Mouse (Mus musculus) midbrain, embryonic 12.5 days (tissue): Measurements from ENCODE around the gene Dnm3. TPM values are rescaled to one million over a fixed set of nuclear protein-coding genes. Genes with fewer than 3 reads are reported as not detected.
A peak's percentile ranks its signal among the peaks of the same experiment; 100 is the strongest.

Experiments
- ATAC-seq: fragments of 200-750 bp; cut with Nextera tagmentation; 2 replicates; pipeline ENCODE4 v1.8.0; 2017; ENCODE audit warnings: low read depth, moderate TSS enrichment, moderate library complexity; ENCODE audit not compliant: low FRiP score
- H3K27ac ChIP-seq: fragments of 300-500 bp; sonication (generic); replicated peaks from 2 replicates; pipeline ENCODE4 v1.5.1; 2016; ENCODE audit warnings: mild to moderate bottlenecking
- H3K27me3 ChIP-seq: fragments of 300-500 bp; sonication (generic); 2 replicates; pipeline ENCODE4 v1.6.1; 2016; ENCODE audit warnings: mild to moderate bottlenecking
- H3K36me3 ChIP-seq: fragments of 300-500 bp; sonication (generic); 2 replicates; pipeline ENCODE4 v1.6.1; 2016
- H3K4me1 ChIP-seq: fragments of 300-500 bp; sonication (generic); 2 replicates; pipeline ENCODE4 v1.6.1; 2016
- H3K4me2 ChIP-seq: fragments of 300-500 bp; sonication (generic); replicated peaks from 2 replicates; pipeline ENCODE4 v1.6.1; 2016; ENCODE audit warnings: mild to moderate bottlenecking, moderate library complexity
- H3K4me3 ChIP-seq: fragments of 300-500 bp; sonication (generic); 2 replicates; pipeline ENCODE4 v1.5.1; 2016; ENCODE audit warnings: mild to moderate bottlenecking
- H3K9ac ChIP-seq: fragments of 300-500 bp; sonication (generic); replicated peaks from 2 replicates; pipeline ENCODE4 v1.6.1; 2016; ENCODE audit warnings: mild to moderate bottlenecking, moderate library complexity
- H3K9me3 ChIP-seq: fragments of 300-500 bp; sonication (generic); 2 replicates; pipeline ENCODE4 v1.6.1; 2016; ENCODE audit warnings: mild to moderate bottlenecking
- WGBS: fragments of 180-500 bp; shearing (Covaris S2); methylation state at CpG from one replicate; pipeline ENCODE4 v1.1.7; 2016; 5-methylcytosine and 5-hydroxymethylcytosine counted together
- polyA plus RNA-seq: library from polyadenylated mRNA; unstranded; fragments of >200 nt; fragmentation: Nextera tagmentation; extraction: Ambion mirVana; gene quantifications from 2 replicates; pipeline ENCODE4 v1.2.1, GENCODE M21; 2016

The Dnm3 gene
- polyA plus RNA-seq, 1 experiment from 2014 or later = 14.2 TPM

GRCm38 (mm10) chr1:162038431-162038830 is 439.4 kb downstream of the Dnm3 start:
- Histone ChIP-seq H3K4me2 (no peak overlapping the region), H3K9ac (no peak overlapping the region), H3K27me3 (no peaks in the 10 kb centered on the region), H3K4me1 (peaks cover 3% of the 10 kb centered on the region; the same call in 1 of the 2 replicates), H3K4me3 (no peak overlapping the region), H3K27ac (no peak overlapping the region), H3K36me3 (no peaks in the 10 kb centered on the region), H3K9me3 (no peaks in the 10 kb centered on the region)
- 76% methylated on average over 5 of the region's 5 CpGs for WGBS
- no peak for ATAC-seq

- ATAC-seq = peak; percentile 34; the same call in 1 of the 2 replicates
- Histone ChIP-seq H3K36me3 (no peaks in the 10 kb centered on the region), H3K4me2 (no peak overlapping the region), H3K9ac (no peak overlapping the region), H3K4me3 (no peak overlapping the region), H3K9me3 (no peaks in the 10 kb centered on the region), H3K4me1 (peaks cover 3% of the 10 kb centered on the region; the same call in 1 of the 2 replicates), H3K27me3 (no peaks in the 10 kb centered on the region), H3K27ac (no peak overlapping the region)
- 66% methylated on average over 10 of the region's 10 CpGs for WGBS
These were observed 439.8 kb downstream of the Dnm3 start for GRCm38 (mm10) chr1:162037968-162038421.

GRCm38 (mm10) chr1:162037185-162037765 is 440.6 kb downstream of the Dnm3 start:
- 82% methylated on average over 6 of the region's 6 CpGs for WGBS
- Histone ChIP-seq H3K4me1 (peaks cover 3% of the 10 kb centered on the region; the same call in 1 of the 2 replicates), H3K9ac (no peak overlapping the region), H3K4me3 (no peak overlapping the region), H3K36me3 (no peaks in the 10 kb centered on the region), H3K27ac (0 out of 2 replicates have a peak overlapping the region, but pooled peaks have one; percentile 4), H3K9me3 (0 out of 2 replicates have a peak, but pooled peaks cover 4% of the 10 kb centered on the region), H3K27me3 (no peaks in the 10 kb centered on the region), H3K4me2 (no peak overlapping the region)
- no peak for ATAC-seq

DNA sequence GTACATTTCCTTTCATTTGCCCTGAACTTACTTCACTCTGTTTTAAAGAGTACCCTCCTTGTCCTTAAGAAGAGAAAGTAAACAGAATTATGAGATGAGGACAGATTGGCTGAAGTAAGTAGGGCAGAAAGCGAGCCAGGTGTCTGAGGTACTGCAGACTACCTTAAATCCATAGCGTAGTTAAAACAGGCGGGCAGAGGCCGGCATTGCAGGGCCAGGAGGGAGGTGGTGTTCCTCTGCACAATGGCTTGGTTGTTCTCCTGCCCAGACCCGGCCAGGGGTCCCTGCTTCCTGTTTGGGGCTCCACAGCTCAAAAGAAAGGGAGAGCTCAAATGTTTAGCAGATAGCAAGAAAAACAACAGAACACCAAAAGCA is 441.4 kb downstream of the Dnm3 start:
- Histone ChIP-seq H3K9ac (no peak overlapping the region), H3K27ac (no peak overlapping the region), H3K27me3 (no peaks in the 10 kb centered on the region), H3K4me2 (no peak overlapping the region), H3K36me3 (no peaks in the 10 kb centered on the region), H3K4me1 (peaks cover 3% of the 10 kb centered on the region; the same call in 1 of the 2 replicates), H3K4me3 (no peak overlapping the region), H3K9me3 (0 out of 2 replicates have a peak, but pooled peaks cover 4% of the 10 kb centered on the region)
- 52% methylated on average over 5 of the region's 5 CpGs for WGBS
- ATAC-seq = no peak

- Histone ChIP-seq H3K4me1 (peaks cover 3% of the 10 kb centered on the region; the same call in 1 of the 2 replicates), H3K36me3 (no peaks in the 10 kb centered on the region), H3K4me2 (no peak overlapping the region), H3K27ac (no peak overlapping the region), H3K4me3 (no peak overlapping the region), H3K27me3 (no peaks in the 10 kb centered on the region), H3K9me3 (0 out of 2 replicates have a peak, but pooled peaks cover 4% of the 10 kb centered on the region), H3K9ac (no peak overlapping the region)
- ATAC-seq = no peak
- WGBS = 91% methylated on average over 6 of the region's 6 CpGs
These were observed 441.9 kb downstream of the Dnm3 start for GRCm38 (mm10) chr1:162035800-162036460.

DNA sequence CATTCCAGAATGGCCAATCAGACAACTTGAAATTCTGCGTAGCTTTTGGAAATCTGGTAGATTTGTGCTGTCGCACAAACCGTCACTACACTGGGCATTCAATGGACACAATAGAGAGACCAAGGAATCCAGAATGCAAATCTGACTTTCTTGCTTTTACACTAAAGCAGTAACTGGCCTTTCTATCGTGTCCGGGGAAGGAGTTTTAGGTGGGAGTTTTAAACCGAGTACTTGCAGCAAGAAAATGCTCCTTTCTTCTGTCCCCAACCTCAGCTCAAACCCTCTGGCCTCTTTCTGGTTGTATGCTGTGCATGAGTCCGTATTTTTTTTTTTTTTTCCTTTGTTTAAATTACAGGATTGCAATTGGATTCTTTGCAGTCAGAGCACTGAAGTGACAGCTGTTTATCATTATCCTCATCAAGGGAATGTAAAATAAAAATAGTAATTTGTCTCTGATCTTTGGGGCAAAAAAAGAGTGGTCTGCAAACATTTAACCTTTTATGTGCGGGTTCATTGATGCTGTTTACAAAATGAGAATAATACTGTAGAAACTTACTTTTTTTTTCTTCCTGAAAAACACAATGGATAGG is 454.1 kb downstream of the Dnm3 start:
- no peaks in the 10 kb centered on the region for H3K9me3 ChIP-seq
- ATAC-seq = no peak
- H3K9ac ChIP-seq = no peak overlapping the region
- H3K4me3 ChIP-seq = no peak overlapping the region
- no peaks in the 10 kb centered on the region for H3K36me3 ChIP-seq
- 58% methylated on average over 8 of the region's 8 CpGs for WGBS
- H3K27me3 ChIP-seq = no peaks in the 10 kb centered on the region
- H3K4me2 ChIP-seq = no peak overlapping the region
- no peak overlapping the region; the same call in 1 of the 2 replicates for H3K27ac ChIP-seq
- peaks cover 17% of the 10 kb centered on the region for H3K4me1 ChIP-seq

DNA sequence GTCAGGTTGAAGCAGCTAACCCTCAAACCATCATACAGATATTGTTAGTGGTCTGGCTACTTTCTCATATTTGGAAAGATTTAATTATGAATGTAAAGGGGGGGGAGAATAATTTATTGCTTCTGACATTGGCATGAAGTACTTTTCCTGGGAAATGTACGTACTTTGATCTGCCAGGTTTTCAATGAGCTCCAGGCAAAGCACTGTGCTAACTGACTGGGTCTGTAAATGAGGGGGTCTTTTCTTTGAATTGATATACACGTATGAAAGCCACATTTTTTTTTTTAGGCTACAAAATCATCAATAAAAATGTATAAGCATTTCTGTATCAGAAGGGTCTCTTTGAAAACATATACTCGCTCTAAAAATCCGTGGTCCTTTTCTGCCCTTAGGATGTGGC is 457.1 kb downstream of the Dnm3 start:
- no peak for ATAC-seq
- no peaks in the 10 kb centered on the region for H3K27me3 ChIP-seq
- H3K4me1 ChIP-seq = peaks cover 13% of the 10 kb centered on the region; the same call in 1 of the 2 replicates
- no peak overlapping the region for H3K4me3 ChIP-seq
- no peak overlapping the region for H3K4me2 ChIP-seq
- no peaks in the 10 kb centered on the region for H3K9me3 ChIP-seq
- whole genome bisulfite sequencing = 66% methylated on average over 4 of the region's 4 CpGs
- no peaks in the 10 kb centered on the region for H3K36me3 ChIP-seq
- no peak overlapping the region for H3K9ac ChIP-seq
- no peak overlapping the region for H3K27ac ChIP-seq

GRCm38 (mm10) chr1:162020303-162020731 is 457.5 kb downstream of the Dnm3 start:
- Histone ChIP-seq H3K9ac (no peak overlapping the region), H3K4me2 (no peak overlapping the region), H3K4me1 (peaks cover 13% of the 10 kb centered on the region; the same call in 1 of the 2 replicates), H3K36me3 (no peaks in the 10 kb centered on the region), H3K27me3 (no peaks in the 10 kb centered on the region), H3K27ac (no peak overlapping the region), H3K9me3 (no peaks in the 10 kb centered on the region), H3K4me3 (no peak overlapping the region)
- no peak for ATAC-seq
- 63% methylated on average over 7 of the region's 7 CpGs for WGBS

DNA sequence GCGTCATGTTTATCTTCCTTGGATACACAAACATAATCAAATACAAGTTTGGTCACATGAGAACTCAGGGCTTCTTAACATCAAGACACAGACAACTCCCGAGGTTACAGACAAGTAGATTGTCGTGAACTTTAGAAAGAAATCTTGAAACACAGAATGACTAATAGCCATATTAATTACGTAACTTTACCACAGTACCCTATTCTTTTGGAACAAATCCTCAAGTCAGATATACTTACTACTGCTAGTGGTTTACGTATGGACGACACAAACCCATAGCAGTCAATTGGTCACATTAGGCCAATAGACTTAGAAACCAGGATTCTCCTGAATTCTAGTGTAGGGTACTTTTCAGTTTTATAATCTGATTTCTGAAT is 459.2 kb downstream of the Dnm3 start:
- Histone ChIP-seq H3K27ac (no peak overlapping the region), H3K4me1 (peaks cover 13% of the 10 kb centered on the region; the same call in 1 of the 2 replicates), H3K4me3 (no peak overlapping the region), H3K36me3 (no peaks in the 10 kb centered on the region), H3K27me3 (no peaks in the 10 kb centered on the region), H3K9ac (no peak overlapping the region), H3K9me3 (no peaks in the 10 kb centered on the region), H3K4me2 (no peak overlapping the region)
- 86% methylated on average over 6 of the region's 6 CpGs for WGBS
- no peak for ATAC-seq

- WGBS = 80% methylated on average over 13 of the region's 13 CpGs
- Histone ChIP-seq H3K9ac (no peak overlapping the region), H3K27ac (no peak overlapping the region), H3K36me3 (no peaks in the 10 kb centered on the region), H3K4me2 (no peak overlapping the region), H3K9me3 (no peaks in the 10 kb centered on the region), H3K27me3 (no peaks in the 10 kb centered on the region), H3K4me3 (no peak overlapping the region), H3K4me1 (peaks cover 13% of the 10 kb centered on the region; the same call in 1 of the 2 replicates)
- no peak for ATAC-seq
These were observed 459.7 kb downstream of the Dnm3 start for GRCm38 (mm10) chr1:162017975-162018600.

GRCm38 (mm10) chr1:162016982-162017381 is 460.9 kb downstream of the Dnm3 start:
- H3K4me1 ChIP-seq = peaks cover 13% of the 10 kb centered on the region; the same call in 1 of the 2 replicates
- no peak for ATAC-seq
- H3K9ac ChIP-seq = no peak overlapping the region
- H3K27ac ChIP-seq = no peak overlapping the region
- 62% methylated on average over 7 of the region's 7 CpGs for WGBS
- H3K4me2 ChIP-seq = no peak overlapping the region
- H3K9me3 ChIP-seq = no peaks in the 10 kb centered on the region
- no peak overlapping the region for H3K4me3 ChIP-seq
- no peaks in the 10 kb centered on the region for H3K36me3 ChIP-seq
- no peaks in the 10 kb centered on the region for H3K27me3 ChIP-seq
